Mouse (Mus musculus) B cell, adult 2 months (primary cell): ENCODE data around the gene Ereg.

Experiments used
- DNase-seq, 2 experiments: peaks; one replicate each; pipeline ENCODE4 v3.0.0; 2022

Gene Ereg

GRCm38 (mm10) chr5:91074450-91074950, at the start of gene Ereg:
Ereg (plus strand) TSS chr5:91074622.
- DNase-seq: no peak

GRCm38 (mm10) chr5:91027164-91027563, 47.3 kb upstream of the Ereg start, which contains the start of gene Epgn:
Epgn (plus strand) TSS chr5:91027464.
- no peak for DNase-seq

- no peak for DNase-seq
These were observed 46.6 kb upstream of the Ereg start for GRCm38 (mm10) chr5:91027840-91028239.

GRCm38 (mm10) chr5:91030629-91031028, 43.8 kb upstream of the Ereg start:
- no peak for DNase-seq

GRCm38 (mm10) chr5:91035341-91035740, 39.1 kb upstream of the Ereg start:
- DNase-seq: no peak

GRCm38 (mm10) chr5:91036628-91037027, 37.8 kb upstream of the Ereg start:
- DNase-seq: no peak

- no peak for DNase-seq
These were observed 36.7 kb upstream of the Ereg start for GRCm38 (mm10) chr5:91037756-91038155.

- no peak for DNase-seq
These were observed 35.9 kb upstream of the Ereg start for GRCm38 (mm10) chr5:91038547-91038946.

- DNase-seq: no peak
These were observed 35.5 kb upstream of the Ereg start for GRCm38 (mm10) chr5:91038963-91039362.

- no peak for DNase-seq
These were observed 26.4 kb upstream of the Ereg start for GRCm38 (mm10) chr5:91047987-91048386.

- no peak for DNase-seq
These were observed 26.0 kb upstream of the Ereg start for GRCm38 (mm10) chr5:91048397-91048796.

- no peak for DNase-seq
These were observed 2.1 kb upstream of the Ereg start for GRCm38 (mm10) chr5:91072340-91072739.

GRCm38 (mm10) chr5:91073626-91074025, 796 bp upstream of the Ereg start:
- DNase-seq: no peak

GRCm38 (mm10) chr5:91074026-91074425, 396 bp upstream of the Ereg start:
- no peak for DNase-seq

- no peak for DNase-seq
These were observed 599 bp downstream of the Ereg start for GRCm38 (mm10) chr5:91075021-91075420.

- DNase-seq: no peak
These were observed 8.6 kb downstream of the Ereg start for GRCm38 (mm10) chr5:91083016-91083415.

GRCm38 (mm10) chr5:91085291-91085690, 10.9 kb downstream of the Ereg start:
- no peak for DNase-seq

GRCm38 (mm10) chr5:91090301-91090700, 15.9 kb downstream of the Ereg start:
- no peak for DNase-seq

GRCm38 (mm10) chr5:91097911-91098614, 23.6 kb downstream of the Ereg start:
- DNase-seq: no peak

GRCm38 (mm10) chr5:91101742-91102141, 27.3 kb downstream of the Ereg start:
- DNase-seq: no peak

GRCm38 (mm10) chr5:91103943-91104665, 29.7 kb downstream of the Ereg start:
- no peak for DNase-seq

GRCm38 (mm10) chr5:91106248-91106647, 31.8 kb downstream of the Ereg start:
- DNase-seq: no peak

GRCm38 (mm10) chr5:91110023-91110670, 35.7 kb downstream of the Ereg start:
- no peak for DNase-seq

GRCm38 (mm10) chr5:91111019-91111418, 36.6 kb downstream of the Ereg start:
- DNase-seq: no peak
